Mouse (Mus musculus) spleen, adult 2 months (tissue): ENCODE measurements around the gene Naa50. TPM values are rescaled to one million over a fixed set of nuclear protein-coding genes. Genes with fewer than 3 reads are reported as not detected.

Experiments used
- DNase-seq, 2 experiments: peaks; one replicate each; pipeline versions ENCODE4 v3.0.0 to v3.0.0-alpha.2; 2012 to 2021; ENCODE audit warnings: low spot score in 2 of 2, low read depth in 1 of 2
- H3K27ac ChIP-seq: fragments of 200-500 bp; 2 replicates; pipeline ENCODE4 v1.5.1; 2012; ENCODE audit warnings: low read length, inconsistent platforms; ENCODE audit not compliant: insufficient read depth
- H3K27me3 ChIP-seq: fragments of 200-500 bp; 2 replicates; pipeline ENCODE4 v1.6.1; 2012; ENCODE audit warnings: mild to moderate bottlenecking, moderate library complexity, low read length, inconsistent platforms; ENCODE audit not compliant: control insufficient read depth, insufficient read depth
- H3K36me3 ChIP-seq: fragments of 200-500 bp; 2 replicates; pipeline ENCODE4 v1.6.1; 2012; ENCODE audit warnings: mild to moderate bottlenecking, low read length, inconsistent platforms; ENCODE audit not compliant: control insufficient read depth, insufficient read depth
- H3K4me1 ChIP-seq: fragments of 200-500 bp; 2 replicates; pipeline ENCODE4 v1.6.1; 2011; ENCODE audit warnings: inconsistent platforms; ENCODE audit not compliant: control insufficient read depth, insufficient read depth, insufficient read length
- H3K4me3 ChIP-seq: fragments of 200-500 bp; 2 replicates; pipeline ENCODE4 v1.5.1; 2011; ENCODE audit warnings: mild to moderate bottlenecking, inconsistent platforms; ENCODE audit not compliant: insufficient read depth, insufficient read length; ENCODE audit errors: extremely low read depth
- CTCF ChIP-seq: fragments of 200-500 bp; IDR thresholded peaks from 2 replicates; pipeline ENCODE4 v1.5.1; 2011; ENCODE audit warnings: mild to moderate bottlenecking, inconsistent platforms; ENCODE audit not compliant: insufficient read depth, insufficient read length, insufficient replicate concordance; ENCODE audit errors: extremely low read depth
- POLR2A ChIP-seq: fragments of 200-500 bp; IDR thresholded peaks from 2 replicates; pipeline ENCODE4 v1.6.1; 2011; ENCODE audit warnings: low read depth, low read length, inconsistent platforms
- WGBS: fragments of 180-500 bp; shearing (Covaris S2); methylation state at CpG from one replicate; pipeline ENCODE4 v1.1.7; 2018; 5-methylcytosine and 5-hydroxymethylcytosine counted together
- polyA plus RNA-seq: library from polyadenylated mRNA; depleted of rRNA; stranded (reverse); fragments of >200 nt; gene quantifications from 2 replicates; pipeline ENCODE4 v1.2.3, GENCODE M21; 2012

Gene Naa50
- polyA plus RNA-seq, 1 experiment, result 9.1 TPM

DNA sequence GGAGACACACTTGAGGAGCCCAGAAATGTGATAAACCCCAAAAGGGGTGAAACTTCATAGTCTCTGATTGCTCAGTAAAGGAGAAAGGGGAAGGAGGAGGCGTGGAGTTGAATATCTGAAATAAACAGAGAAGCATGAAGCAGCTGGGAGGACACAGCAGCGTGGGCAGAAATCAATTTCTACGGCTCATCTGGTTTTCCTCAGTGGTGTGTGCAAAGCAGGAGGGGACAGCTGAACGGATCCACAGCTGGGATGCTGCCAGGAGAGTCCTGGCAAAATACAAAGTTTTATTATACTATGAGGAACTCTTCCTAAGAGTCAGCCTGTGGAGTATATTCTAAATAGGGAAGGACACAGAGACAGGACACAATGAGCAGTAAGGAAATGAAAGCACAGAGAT is 30.6 kb upstream of the Naa50 start:
- no peak for TF ChIP-seq POLR2A
- TF ChIP-seq CTCF, result no peak
- Histone ChIP-seq H3K27ac (no peak overlapping the region), H3K4me3 (no peak overlapping the region), H3K27me3 (no peaks in the 10 kb centered on the region), H3K36me3 (peaks cover 25% of the 10 kb centered on the region), H3K4me1 (no peaks in the 10 kb centered on the region)
- WGBS, result 97% methylated on average over 4 of the region's 4 CpGs
- no peak for DNase-seq

DNA sequence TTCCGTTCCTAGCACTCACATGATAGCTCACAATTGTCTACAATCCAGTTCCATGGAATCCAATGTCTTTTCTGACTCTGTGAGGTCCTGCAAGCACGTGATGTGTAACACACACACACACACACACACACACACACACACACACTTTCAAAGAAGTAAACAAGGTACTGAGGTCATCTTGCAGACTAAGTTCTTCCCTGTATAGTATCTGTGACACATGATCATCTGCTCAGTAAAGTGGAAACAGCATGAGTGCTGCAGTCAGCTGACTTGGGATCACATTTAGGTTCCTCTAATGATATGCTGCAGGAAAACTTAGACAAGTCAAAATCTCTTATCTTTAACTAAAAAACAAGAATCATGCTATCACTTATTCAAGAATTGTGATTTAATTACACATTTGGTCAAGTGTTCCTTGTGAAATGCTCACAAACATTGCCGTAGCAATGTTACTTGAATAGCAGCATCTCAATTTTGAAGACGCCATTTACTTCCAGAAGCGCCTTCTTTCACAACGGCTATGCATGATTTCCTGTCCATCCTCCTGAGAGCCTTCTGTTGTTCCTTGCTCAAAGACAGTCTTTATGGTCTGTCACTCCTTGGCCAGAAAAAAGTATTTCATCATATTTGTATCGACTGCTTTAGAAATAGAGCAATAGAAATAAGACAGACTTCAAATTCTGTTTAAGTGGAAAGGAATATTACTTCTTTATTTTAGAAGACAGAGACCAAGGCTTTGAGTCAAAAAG is 19.7 kb upstream of the Naa50 start:
- Histone ChIP-seq H3K36me3 (peaks cover 2% of the 10 kb centered on the region), H3K4me1 (0 out of 2 replicates have a peak, but pooled peaks cover 3% of the 10 kb centered on the region)
- no peak for TF ChIP-seq CTCF
- no peak for TF ChIP-seq POLR2A

DNA sequence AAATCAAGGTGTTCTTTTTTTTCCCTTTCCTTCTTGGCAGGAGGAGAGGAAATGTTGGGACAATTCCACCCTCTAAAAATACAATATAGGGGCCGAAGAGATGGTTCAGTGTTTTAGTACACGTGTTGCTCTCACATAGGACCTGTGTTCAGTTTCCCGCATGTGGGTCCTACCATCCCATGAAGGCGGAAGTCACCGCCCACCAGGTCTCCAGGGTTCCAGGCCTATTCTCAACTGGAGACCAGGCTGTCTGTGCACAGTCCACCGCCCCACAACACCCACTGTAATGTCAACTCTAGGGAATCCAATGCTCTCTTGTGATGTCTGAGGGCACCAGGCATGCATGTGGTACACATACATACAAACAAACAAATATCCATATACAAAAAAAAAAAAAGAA is 17.5 kb upstream of the Naa50 start:
- Histone ChIP-seq H3K27me3 (no peaks in the 10 kb centered on the region), H3K36me3 (no peaks in the 10 kb centered on the region), H3K27ac (no peak overlapping the region), H3K4me1 (0 out of 2 replicates have a peak, but pooled peaks cover 3% of the 10 kb centered on the region), H3K4me3 (no peak overlapping the region)
- no peak for DNase-seq
- WGBS, result 96% methylated on average over 6 of the region's 6 CpGs
- TF ChIP-seq CTCF, result no peak
- no peak for TF ChIP-seq POLR2A

More for the DNA sequence above, 19.7 kb upstream of the Naa50 start:
- Histone ChIP-seq H3K27me3 (no peaks in the 10 kb centered on the region), H3K4me3 (no peak overlapping the region), H3K27ac (peak overlapping the region; percentile 4; the same call in 1 of the 2 replicates)
- 82% methylated on average over 7 of the region's 7 CpGs for WGBS
- DNase-seq, result no peak

DNA sequence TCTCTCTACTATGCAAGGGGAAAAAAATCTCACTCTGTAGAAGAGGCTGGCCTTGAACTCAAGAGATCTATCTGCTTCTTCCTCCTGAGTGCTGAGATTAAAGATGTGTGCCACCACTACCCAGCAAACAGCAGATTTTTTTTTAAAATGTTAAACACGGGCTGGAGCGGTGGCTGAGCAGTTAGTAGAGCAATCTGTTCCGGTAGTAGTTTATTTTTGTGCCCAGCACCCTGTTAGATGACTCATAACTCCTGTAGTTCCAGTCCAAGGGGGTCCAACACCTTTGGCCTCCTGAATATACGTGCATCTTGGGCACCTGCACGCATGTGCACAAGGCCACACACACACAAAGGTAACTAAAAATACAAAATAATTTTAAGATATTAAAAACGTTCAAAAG is 17.1 kb upstream of the Naa50 start:
- WGBS, result 87% methylated on average over 6 of the region's 6 CpGs
- Histone ChIP-seq H3K27me3 (no peaks in the 10 kb centered on the region), H3K36me3 (no peaks in the 10 kb centered on the region), H3K4me3 (no peak overlapping the region), H3K4me1 (0 out of 2 replicates have a peak, but pooled peaks cover 3% of the 10 kb centered on the region), H3K27ac (no peak overlapping the region)
- TF ChIP-seq CTCF (no peak), POLR2A (no peak)
- DNase-seq, result no peak

DNA sequence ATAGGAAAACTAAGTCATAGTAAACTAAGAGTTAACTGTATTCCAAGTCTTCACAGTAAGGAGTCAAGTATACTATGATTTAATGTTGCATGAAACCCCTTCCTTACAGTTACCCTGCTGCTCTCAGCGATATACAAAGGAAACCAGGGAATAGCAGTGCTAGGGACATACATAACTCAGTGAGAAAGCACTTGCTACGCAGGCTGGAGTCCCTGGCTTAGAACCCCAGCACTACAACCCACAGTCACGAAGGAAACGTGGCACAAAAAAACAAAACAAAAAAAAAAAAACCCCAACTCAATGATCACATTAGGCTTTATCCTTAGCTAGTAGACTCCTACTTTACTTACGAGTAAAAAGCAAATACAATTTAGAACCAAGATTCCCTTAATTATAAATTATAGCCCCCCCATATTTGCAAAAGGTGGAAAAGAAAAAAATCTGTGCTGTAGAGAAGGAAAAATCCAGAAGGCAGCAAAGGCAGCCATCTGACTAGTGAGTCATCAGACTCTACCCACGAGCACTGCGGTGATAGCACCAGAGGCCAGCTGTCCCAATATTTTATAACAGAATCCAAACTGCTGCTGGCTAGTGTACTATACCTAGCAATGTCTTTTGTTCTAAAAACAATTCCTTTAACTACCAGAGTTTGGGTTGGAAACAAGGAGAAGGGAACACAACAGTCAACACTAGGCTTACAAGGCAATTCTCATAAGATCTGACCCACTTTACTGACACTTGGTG is 16.5 kb upstream of the Naa50 start:
- Histone ChIP-seq H3K4me3 (no peak overlapping the region), H3K4me1 (0 out of 2 replicates have a peak, but pooled peaks cover 3% of the 10 kb centered on the region), H3K27ac (no peak overlapping the region), H3K36me3 (no peaks in the 10 kb centered on the region), H3K27me3 (no peaks in the 10 kb centered on the region)
- TF ChIP-seq CTCF (no peak), POLR2A (no peak)
- no peak for DNase-seq
- 90% methylated on average over 7 of the region's 7 CpGs for WGBS

DNA sequence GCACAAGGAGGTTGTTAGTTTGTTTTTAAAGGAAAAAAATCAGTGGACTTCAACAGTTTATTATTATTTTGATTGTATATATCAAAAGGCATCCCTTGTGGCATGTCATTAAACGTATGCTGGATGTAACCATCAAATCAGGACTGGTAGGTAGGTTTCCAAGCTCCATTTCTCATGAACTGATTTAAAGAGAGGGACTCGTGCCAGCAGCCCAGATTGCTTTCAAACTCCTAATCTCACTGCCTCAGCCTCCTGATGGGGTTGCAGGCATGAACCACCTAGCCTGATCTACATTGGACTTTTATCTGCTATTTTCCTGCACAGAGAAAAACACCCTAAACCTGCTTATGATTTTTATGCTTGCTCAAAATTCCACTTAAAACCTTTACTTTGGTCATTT is 15.8 kb upstream of the Naa50 start:
- 79% methylated on average over 2 of the region's 2 CpGs for WGBS
- Histone ChIP-seq H3K4me1 (0 out of 2 replicates have a peak, but pooled peaks cover 3% of the 10 kb centered on the region), H3K36me3 (no peaks in the 10 kb centered on the region), H3K27ac (no peak overlapping the region), H3K27me3 (no peaks in the 10 kb centered on the region), H3K4me3 (no peak overlapping the region)
- TF ChIP-seq POLR2A (no peak), CTCF (no peak)
- DNase-seq, result no peak

DNA sequence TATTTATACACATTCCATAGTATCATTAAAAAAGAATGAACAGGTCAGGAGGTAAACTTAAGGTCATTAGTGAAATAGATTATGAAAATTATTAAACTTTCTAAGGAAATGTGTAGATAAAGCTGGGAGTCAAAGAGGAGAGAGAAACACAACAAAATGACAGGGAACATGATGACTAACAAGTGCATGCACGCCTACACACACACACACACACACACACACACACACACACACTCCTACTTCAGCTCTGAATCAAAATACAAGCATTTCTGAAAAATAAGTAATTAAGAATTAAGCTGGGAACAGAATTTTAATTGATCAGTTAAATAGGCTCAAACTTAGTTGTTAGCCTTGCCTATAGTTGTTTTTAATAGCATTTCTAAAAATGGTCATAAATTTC is 14.9 kb upstream of the Naa50 start:
- Histone ChIP-seq H3K27ac (no peak overlapping the region), H3K4me3 (no peak overlapping the region), H3K27me3 (no peaks in the 10 kb centered on the region), H3K36me3 (no peaks in the 10 kb centered on the region), H3K4me1 (0 out of 2 replicates have a peak, but pooled peaks cover 1% of the 10 kb centered on the region)
- TF ChIP-seq POLR2A, result no peak
- no peak for TF ChIP-seq CTCF
- 67% methylated on average over 1 of the region's 1 CpGs for WGBS
- no peak for DNase-seq
